Mouse (Mus musculus) ES-Bruce4 (cell line): ENCODE results near the gene Myh6. TPM values are rescaled to one million over a fixed set of nuclear protein-coding genes. Genes with fewer than 3 reads are reported as not detected.

Experiments
- H3K27ac ChIP-seq: 2 replicates; pipeline ENCODE4 v1.5.1; 2012; ENCODE audit warnings: low read length, inconsistent platforms; ENCODE audit not compliant: insufficient read depth
- H3K27me3 ChIP-seq: 2 replicates; pipeline ENCODE4 v1.6.1; 2012; ENCODE audit warnings: mild to moderate bottlenecking, low read length, inconsistent platforms; ENCODE audit not compliant: control insufficient read depth, poor library complexity, insufficient read depth, severe bottlenecking
- H3K36me3 ChIP-seq: 2 replicates; pipeline ENCODE4 v1.6.1; 2012; ENCODE audit warnings: inconsistent platforms, mild to moderate bottlenecking, low read length, moderate library complexity; ENCODE audit not compliant: control insufficient read depth, poor library complexity, insufficient read depth, severe bottlenecking
- H3K4me1 ChIP-seq: one replicate; pipeline ENCODE4 v1.8.1; 2011; ENCODE audit warnings: low read length; ENCODE audit not compliant: control insufficient read depth, insufficient read depth
- H3K4me3 ChIP-seq: 2 replicates; pipeline ENCODE4 v1.5.1; 2011; ENCODE audit warnings: low read depth, mild to moderate bottlenecking, low read length
- H3K9ac ChIP-seq: 2 replicates; pipeline ENCODE4 v1.6.1; 2012; ENCODE audit warnings: low read depth, mild to moderate bottlenecking, inconsistent platforms; ENCODE audit not compliant: poor library complexity, severe bottlenecking
- H3K9me3 ChIP-seq: replicated peaks from 2 replicates; pipeline ENCODE4 v1.6.1; 2012; ENCODE audit warnings: mild to moderate bottlenecking, low read length, inconsistent platforms; ENCODE audit not compliant: control insufficient read depth, poor library complexity, insufficient read depth, severe bottlenecking
- CTCF ChIP-seq: IDR thresholded peaks from one replicate; pipeline ENCODE4 v1.8.1; 2011; ENCODE audit warnings: low read depth, low read length
- EP300 ChIP-seq: IDR thresholded peaks from 2 replicates; pipeline ENCODE4 v1.6.1; 2011; ENCODE audit warnings: low read depth, low read length; ENCODE audit not compliant: insufficient read depth
- POLR2A ChIP-seq: IDR thresholded peaks from one replicate; pipeline ENCODE4 v1.8.1; 2011; ENCODE audit warnings: low read length; ENCODE audit not compliant: insufficient read depth
- polyA plus RNA-seq: library from polyadenylated mRNA; stranded (reverse); fragments of >200 nt; gene quantifications from 2 replicates; pipeline ENCODE4 v1.2.4, GENCODE M21; 2011; ENCODE audit warnings: low read depth; ENCODE audit not compliant: missing spikeins, insufficient read depth, insufficient read length

The Myh6 gene
- polyA plus RNA-seq, 1 experiment: not detected

DNA sequence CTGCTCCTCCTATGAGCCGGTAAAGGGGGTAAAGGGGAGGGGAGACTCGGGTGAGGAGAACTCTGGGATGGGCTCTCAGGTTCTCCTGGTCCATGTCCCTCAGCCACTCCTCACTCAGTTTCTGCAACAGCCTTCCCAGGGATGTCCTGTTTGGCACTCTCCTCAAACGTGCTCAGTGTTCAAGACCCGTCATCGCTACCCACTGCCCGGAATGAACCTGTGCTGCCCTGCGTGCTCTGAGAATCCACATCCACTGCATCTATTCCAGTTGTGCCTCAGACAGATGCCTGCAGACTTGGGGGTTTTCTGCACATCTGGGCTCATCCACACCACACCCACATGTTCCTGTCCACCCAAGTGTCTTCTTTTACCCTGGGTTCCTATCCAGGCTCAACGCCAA lies 24.2 kb downstream of the Myh6 start:
- Histone ChIP-seq H3K27me3 (no peaks in the 10 kb centered on the region), H3K9me3 (no peaks in the 10 kb centered on the region), H3K4me1 (peaks cover 2% of the 10 kb centered on the region), H3K27ac (no peak overlapping the region), H3K36me3 (no peaks in the 10 kb centered on the region), H3K9ac (no peak overlapping the region), H3K4me3 (no peak overlapping the region)
- TF ChIP-seq EP300: no peak
- TF ChIP-seq CTCF: no peak
- no peak for TF ChIP-seq POLR2A

DNA sequence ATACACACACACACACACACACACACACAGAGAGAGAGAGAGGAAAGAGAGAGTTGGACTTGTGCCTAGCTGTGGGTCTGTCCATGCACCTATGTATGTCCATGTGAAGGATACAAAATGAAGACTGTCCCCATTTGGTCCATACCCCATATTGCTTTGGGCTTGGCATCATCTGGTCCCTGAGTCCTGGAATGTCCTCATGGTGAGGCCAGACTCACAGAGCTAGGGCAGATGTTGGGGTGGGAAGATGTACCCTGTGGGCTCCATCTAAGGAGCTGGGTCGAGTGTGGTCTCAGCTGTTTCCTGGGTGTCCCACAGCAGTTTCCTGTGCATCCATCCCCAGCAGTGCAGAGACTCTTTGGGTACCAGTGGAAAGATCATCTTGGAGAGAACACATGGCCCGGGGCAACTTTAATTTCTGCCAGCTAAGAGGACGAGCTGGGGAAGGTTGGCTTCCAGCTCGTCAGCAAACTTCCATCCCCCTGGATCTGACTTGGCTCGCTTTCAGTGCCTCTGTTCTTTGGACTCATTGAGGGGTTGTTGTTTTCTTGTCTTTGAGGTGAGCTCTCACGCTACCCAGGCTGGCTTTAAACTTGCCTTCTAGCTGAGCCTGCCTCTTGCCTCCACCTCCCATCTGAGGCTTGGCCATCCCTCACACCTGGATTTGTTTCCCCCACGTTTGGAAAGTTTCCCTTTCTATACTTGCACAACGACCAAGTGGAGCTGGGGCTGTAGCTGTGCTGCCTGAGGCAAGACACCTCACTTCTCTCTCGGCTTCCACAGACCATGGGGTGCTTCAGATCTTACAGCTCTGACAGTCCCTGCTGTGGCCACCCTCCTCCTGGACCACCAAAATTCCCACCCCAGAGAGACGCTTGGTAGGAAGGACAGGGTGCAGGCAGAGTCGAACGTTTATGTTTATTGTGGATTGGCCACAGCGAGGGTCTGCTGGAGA lies 25.4 kb downstream of the Myh6 start:
- Histone ChIP-seq H3K27ac (no peak overlapping the region), H3K9me3 (no peaks in the 10 kb centered on the region), H3K4me3 (no peak overlapping the region), H3K36me3 (no peaks in the 10 kb centered on the region), H3K9ac (no peak overlapping the region), H3K4me1 (peaks cover 2% of the 10 kb centered on the region), H3K27me3 (no peaks in the 10 kb centered on the region)
- no peak for TF ChIP-seq CTCF
- no peak for TF ChIP-seq EP300
- TF ChIP-seq POLR2A: no peak

DNA sequence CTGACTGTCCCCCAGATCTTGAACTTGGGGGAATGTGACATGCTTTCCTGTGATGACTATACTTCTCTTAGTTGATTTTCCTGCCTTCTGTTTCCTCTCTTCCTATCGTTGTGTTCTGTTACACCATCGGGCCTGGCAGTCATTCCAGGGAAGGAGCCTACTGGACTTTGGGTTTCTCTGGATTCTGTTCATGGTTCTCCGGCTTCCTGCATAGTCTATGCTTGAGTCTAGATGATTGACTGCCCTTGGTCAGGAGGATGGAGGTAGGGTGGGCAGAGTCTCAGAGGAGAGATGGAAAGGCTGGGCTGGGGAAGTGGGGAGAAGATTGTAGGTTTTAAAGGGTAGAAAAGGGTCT lies 26.6 kb downstream of the Myh6 start:
- peaks cover 2% of the 10 kb centered on the region for H3K4me1 ChIP-seq
- H3K9ac ChIP-seq: no peak overlapping the region
- H3K27ac ChIP-seq: no peak overlapping the region
- no peak for TF ChIP-seq POLR2A
- no peak for TF ChIP-seq CTCF
- no peak for TF ChIP-seq EP300
- H3K9me3 ChIP-seq: no peaks in the 10 kb centered on the region
- H3K4me3 ChIP-seq: no peak overlapping the region
- no peaks in the 10 kb centered on the region for H3K36me3 ChIP-seq
- H3K27me3 ChIP-seq: no peaks in the 10 kb centered on the region

DNA sequence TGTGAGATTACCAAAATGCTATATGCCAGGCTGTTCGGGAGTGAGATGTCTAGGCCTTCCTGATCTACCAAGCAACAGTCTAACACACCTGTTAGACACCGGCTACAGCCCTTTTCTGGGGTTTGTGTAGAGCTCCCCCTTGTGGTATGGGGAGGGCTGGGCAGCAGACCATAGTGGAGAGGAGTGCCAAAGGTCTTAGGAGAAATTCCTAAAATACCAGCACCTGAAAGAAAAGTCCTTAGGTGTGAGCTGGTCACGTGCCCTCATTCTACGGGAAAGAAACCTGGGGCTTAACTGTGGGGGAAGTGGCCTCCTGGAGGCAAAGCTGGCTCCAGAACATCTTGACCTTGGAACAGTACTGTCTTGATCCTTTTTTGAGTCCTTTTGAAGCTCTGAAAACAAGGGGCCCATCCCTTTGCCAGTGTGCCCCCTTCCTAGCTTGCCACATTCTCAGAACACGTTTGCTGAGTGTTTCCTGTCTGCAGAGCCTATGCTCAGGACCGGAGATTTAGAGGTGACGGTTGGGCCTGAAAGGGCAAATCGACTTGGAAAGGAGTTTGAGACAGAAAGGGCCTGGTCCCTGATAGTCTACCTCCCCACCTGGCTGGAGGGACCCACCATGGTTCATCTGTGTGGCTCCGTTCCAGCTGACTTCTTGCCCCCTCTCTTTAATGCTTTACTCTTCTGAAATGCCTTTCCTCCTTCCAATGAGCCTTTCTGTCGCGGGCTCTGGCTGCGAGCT lies 27.1 kb downstream of the Myh6 start:
- TF ChIP-seq POLR2A: no peak
- TF ChIP-seq EP300: no peak
- peak; percentile 80 for TF ChIP-seq CTCF
- Histone ChIP-seq H3K9ac (no peak overlapping the region), H3K36me3 (no peaks in the 10 kb centered on the region), H3K27ac (no peak overlapping the region), H3K4me3 (no peak overlapping the region), H3K4me1 (peaks cover 2% of the 10 kb centered on the region), H3K9me3 (no peaks in the 10 kb centered on the region), H3K27me3 (no peaks in the 10 kb centered on the region)

DNA sequence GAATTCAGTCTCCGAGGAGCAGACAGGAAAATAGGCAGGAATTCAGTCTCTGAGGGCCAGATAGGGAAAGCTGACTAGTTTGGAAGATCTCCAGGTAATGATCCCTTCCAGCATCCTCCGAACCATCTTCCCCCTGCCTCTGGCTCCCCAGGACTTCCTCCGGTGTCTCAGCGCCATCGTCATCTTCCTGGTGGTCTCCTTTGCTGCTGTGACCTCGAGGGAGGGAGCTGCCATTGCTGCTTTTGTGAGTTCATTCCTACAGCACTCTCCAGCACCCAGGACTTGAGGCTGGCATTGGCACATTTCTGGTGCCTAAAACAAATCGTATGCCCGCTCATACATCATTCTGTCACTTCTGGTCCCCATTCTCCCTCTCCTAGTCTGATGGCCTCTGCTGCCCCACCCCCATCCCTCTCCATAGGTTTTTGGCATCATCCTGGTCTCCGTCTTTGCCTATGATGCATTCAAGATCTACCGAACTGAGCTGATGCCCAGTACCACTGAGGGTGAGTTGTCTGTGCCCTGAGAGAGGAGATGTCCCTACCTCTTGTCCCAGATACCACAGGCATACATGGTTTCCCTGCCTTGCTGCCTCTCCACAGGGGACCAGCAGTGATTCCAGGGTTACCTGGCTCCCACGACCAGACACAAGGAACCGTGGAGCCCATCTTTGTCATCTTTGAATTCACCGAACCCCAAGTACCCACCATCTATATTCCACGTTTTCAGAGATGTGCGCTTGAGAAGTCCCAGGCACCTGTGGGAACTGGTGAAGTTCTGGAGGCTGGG lies 28.1 kb downstream of the Myh6 start:
- Histone ChIP-seq H3K4me1 (peaks cover 2% of the 10 kb centered on the region), H3K4me3 (no peak overlapping the region), H3K9me3 (no peaks in the 10 kb centered on the region), H3K27me3 (no peaks in the 10 kb centered on the region), H3K27ac (no peak overlapping the region), H3K9ac (no peak overlapping the region), H3K36me3 (no peaks in the 10 kb centered on the region)
- TF ChIP-seq EP300 (no peak), POLR2A (no peak), CTCF (no peak)
